Mouse (Mus musculus): Measurements from ENCODE around the gene Slc22a15. TPM values are rescaled to one million over a fixed set of nuclear protein-coding genes. Genes with fewer than 3 reads are reported as not detected.

The Slc22a15 gene
- 2.3 TPM for total RNA-seq (2023)

DNA sequence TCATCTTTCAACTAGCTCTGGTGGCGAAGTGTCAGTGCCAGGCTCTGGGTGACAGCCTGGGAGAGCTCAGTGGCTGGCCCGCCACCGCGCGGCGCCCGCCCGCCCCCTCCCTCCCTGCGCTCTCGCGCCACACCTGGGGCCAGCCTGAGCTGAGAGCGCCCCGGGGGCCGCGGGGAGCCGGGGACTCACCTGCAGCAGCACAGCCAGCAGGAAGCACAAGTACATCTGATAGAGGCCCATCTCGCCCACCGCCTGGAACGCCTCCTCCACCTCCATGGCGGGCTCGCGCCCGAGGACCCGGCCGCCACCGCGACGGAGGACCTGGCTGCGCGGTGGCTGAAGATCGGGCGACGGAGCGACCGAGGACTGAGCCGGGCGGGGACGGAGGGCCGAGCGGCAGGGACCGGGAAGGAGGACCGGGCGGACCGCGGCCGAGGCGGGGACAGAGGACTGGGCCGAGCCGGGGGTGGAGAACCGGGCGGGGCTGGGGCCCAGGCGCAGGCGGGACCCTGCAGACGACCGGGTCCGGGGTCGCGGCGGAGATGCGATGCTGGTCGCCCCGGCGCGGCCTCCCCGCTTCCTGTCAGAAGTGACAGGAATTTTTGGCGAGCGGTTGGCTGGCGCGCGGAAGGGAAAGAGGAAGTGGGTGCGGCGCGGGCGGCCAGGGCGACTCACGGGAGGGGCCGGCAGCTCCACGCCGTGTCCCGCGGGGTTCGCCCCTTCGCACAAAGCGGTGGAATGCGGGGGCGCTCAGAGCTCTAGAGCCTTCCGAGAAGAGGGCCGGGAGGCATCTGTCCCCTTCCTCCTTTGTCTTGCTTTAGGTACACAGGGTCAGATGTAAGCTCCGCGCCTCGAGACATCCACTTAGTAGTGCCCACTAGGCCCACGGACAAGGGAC lies at the start of gene Slc22a15:
Gene Slc22a15, minus strand, starts transcription at position 611 of the 898 bp plus-strand sequence.

DNA sequence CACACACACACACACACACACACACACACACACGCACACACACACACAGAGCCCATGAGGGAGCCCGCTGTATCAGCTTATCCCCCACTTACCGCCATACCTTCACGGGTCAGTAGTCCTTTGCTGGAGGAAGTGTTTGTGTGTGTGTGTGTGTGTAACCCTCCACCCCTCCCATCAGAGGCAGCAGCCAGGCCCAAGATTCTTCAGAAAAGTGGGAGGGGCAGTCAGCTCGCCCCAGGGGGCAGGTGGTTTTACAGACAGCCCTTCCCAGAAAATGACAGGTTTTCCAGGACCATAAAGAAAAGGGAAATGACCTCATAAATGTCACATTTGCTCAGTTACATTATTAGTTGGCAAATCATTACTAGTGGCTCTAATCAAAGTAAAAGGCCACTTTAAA lies 75.4 kb downstream of the Slc22a15 start, which contains the start of gene Mab21l3:
Gene Mab21l3, minus strand, starts transcription at position 144 of the 400 bp plus-strand sequence.

Other genes starting within 250 kb of the Slc22a15 start
- gene Mab21l3, start 75.5 kb downstream of the Slc22a15 start, total RNA-seq (2023), result 0.26 TPM
- gene Nhlh2, start 85.6 kb upstream of the Slc22a15 start, total RNA-seq (2023), result not detected
- gene Casq2, start 162.0 kb upstream of the Slc22a15 start, total RNA-seq (2023), result not detected